Mouse (Mus musculus) embryo, embryonic 9.5 days (tissue): ENCODE data around the gene Arhgef19.

Source experiments
- DNase-seq: peaks from one replicate; pipeline ENCODE4 v3.0.0-alpha.2; 2017; ENCODE audit errors: extremely low spot score

Arhgef19 gene

DNA sequence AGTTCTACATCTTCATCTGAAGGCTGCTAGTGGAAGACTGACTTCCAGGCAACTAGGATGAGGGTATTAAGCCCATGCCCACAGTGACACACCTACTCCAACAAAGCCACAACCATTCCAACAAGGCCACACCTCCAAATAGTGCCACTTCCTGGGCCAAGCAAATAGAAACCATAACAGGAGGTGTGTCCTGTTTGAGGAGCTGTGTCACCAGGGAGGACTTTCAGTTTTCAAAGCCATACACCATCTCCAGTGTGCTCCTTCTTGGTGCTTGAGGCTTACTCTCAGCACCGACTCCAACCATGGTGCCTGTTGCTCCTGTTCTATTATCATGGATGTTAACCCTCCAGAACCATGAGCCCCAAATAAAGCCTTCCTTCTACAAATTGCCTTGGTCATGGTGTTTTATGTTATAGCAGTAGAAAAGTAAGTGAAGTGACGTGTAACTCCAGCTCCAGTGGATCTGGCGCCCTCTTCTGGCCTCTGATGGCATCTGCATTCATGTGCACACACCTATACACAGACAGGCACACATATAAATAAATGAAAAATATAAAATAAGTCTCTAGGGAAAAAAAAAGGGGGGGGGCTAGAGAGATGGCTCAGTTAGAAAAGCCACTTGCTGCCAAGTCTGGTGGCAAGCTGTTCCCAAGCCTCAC is 26.8 kb downstream of the Arhgef19 start:
- DNase-seq, result no peak

DNA sequence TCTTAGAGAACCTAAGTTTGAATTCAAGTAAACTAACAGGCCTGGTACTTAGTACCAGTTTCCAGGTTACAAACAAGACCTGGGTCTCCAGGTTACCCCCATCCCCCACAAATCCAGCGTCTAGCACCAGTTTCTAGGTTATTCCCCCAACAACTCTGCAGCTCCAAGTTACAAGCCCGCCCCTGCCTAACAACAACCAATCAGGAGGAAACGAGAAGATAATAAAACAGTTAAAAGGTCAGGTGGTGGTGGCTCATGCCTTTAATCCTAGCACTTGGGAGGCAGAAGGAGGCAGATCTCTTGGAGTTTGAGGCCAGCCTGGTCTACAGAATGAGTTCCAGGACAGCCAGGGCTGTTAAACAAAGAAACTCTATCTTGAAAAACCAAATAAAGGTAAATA is 28.0 kb downstream of the Arhgef19 start:
- no peak for DNase-seq

DNA sequence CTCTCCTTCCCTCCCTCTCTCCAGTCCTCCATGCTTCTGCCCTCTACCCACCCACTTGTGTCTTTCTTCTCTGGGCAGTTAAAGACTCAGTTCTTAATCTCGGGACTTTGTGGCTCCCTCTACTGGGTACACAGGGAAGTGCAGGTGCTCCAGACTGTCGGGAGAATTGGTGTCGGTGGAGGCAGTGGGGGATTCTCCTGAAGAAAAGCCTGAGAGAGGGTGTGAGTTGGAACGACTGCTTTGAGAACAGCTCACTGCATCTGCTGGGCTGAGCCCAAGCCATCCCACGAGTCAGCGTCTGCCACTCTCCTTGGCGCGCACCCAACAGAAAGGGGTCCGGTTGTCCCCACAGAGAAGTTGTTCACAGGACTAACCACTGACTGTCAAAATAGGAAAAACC is 28.5 kb downstream of the Arhgef19 start:
- DNase-seq, result peak; percentile 54

DNA sequence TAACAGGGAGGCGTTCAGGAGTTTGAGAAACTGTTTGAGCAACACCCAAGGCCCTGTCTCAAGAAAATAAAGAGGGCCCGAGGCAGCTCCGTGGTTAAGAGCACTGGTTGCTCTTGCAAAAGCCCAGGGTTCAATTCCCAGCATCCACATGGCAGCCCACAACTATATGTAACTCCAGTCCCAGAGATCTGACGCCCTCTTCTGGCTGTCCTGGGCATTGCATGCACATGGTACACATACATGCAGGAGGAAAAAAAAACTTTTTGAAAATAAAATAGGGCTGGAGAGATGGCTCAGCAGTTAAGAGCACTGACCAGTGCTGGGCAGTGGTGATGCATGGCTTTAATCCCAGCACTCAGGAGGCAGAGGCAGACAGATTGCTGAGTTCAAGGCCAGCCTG is 29.1 kb downstream of the Arhgef19 start:
- DNase-seq, result no peak

DNA sequence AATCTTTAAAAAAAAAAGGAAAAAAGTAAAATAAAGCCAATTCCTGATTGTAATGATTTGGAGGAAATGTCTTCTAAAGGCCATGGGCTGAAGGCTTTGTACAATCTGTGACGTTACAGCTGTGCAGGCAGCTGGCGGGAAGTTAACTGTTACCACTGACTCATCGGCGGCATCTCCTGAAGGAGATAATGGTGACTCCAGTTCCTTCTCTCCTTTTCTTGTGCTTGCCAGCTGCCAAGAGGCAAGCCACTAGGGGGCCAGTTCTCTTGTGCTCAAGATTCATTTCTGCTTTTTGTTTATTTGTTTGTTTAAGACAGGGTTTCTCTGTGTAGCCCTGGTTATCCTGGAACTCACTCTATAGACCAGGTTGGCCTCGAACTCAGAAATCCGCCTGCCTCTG is 29.8 kb downstream of the Arhgef19 start:
- DNase-seq, result no peak

DNA sequence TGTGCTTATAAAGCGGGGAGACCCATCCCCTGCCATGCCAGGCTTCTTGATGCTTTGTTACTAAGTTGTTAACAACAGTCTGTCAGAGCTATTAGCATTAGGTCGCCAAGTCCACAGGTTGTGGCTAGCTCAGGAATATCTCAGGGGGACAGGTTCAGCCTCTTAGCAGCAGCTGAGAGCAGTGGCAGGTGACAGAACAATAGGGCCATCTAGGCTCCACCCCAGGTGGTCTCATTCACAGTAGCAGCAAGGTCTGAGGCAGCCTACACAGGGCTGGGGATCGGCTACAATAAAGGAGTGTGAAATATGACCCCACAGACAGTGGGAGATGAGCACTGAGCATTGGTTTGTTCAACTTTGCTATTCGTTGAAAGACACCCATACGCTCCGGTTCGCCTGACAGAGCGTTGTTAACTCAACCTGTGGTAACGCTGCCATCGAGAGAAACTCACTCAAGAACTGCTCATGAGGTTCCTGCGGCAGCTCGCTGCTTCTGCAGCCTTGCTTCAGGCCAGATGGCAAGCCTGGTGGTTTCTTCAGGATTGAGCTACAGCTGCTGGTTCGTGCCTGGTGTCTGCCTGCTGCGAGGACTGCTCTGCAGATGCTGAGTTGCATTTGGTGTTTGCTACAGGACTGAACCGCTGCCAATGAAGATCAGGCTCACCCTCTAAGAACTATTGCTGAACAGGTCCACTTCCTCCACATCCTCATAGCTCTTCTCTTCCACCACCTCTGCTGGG is 31.1 kb downstream of the Arhgef19 start:
- DNase-seq, result no peak

DNA sequence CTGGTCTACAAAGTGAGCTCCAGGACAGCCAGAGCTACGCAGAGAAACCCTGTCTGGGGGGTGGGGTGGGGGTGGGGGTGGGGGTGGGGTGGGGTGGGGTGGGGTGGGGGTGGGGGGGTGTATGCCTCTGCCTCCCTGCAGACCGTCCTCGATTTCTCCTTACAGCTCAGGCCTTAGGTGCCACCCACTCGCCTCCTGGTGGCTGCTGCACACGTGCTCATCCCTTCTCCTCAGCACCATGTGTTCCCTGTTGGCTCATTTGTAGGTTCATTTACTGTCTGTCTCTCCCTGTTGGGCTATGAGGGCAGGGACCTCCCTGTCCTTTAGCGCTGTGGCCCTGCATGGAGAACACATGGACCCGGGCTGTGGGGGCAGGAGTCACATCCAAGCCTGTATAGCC is 31.9 kb downstream of the Arhgef19 start:
- no peak for DNase-seq

DNA sequence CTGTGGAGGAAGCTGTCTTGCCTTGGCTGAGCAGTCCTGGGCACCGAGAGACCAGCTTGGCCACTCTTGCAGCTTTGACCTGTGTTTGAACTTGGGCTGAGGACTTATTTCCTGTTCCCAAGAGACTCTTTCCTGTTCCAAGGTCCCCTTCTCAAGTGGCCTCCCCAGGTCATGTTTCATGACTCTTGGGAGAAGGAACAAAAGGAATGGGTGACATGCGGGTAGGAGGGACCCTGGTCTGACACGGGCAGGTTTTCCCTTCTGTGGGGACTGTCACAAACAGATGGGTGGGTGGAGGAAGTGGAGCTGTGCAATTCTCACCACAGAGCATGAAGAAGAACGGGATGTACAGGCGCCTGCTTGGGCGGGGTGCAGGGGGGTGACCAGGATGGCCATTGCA is 32.4 kb downstream of the Arhgef19 start:
- no peak for DNase-seq

DNA sequence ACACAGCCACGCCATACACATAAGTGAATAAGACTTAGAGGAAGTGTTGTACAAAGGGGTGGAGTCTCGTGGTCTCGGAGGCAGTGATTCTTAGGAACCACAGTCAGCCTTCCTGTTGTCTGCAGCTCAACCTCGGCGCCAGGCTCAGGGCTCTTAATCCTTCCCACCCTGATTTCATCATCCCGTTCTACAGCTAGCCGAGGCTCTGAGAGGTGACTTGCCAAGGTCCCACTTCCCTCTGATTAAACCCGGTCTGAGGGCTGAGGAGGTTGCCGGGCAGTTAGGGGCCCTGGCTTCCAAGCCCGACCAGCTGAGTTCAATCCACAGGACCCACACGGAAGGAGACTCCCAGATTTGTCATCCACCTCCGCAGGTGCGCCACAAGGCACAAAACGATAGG is 33.6 kb downstream of the Arhgef19 start:
- DNase-seq, result no peak

DNA sequence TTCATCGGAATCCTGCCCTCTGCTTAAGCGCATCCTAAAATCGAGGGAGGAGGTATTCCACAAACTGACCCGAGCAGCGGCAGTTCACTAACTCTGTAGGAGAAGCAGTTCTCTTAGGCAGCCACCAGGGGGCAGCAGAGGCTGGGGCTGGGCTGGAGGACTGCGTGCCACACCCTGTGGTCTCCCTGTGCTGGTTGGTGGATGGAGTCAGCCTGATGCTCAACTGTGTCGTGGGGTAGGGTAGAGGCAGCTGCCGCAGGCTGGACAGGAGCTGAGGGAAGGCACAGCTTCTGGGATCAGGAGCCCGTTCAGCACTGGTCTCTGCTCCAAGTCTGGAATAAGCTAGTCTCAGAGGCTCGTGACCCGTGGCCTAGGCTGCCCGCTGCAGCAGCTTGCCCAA is 34.0 kb downstream of the Arhgef19 start:
- peak; percentile 88 for DNase-seq

DNA sequence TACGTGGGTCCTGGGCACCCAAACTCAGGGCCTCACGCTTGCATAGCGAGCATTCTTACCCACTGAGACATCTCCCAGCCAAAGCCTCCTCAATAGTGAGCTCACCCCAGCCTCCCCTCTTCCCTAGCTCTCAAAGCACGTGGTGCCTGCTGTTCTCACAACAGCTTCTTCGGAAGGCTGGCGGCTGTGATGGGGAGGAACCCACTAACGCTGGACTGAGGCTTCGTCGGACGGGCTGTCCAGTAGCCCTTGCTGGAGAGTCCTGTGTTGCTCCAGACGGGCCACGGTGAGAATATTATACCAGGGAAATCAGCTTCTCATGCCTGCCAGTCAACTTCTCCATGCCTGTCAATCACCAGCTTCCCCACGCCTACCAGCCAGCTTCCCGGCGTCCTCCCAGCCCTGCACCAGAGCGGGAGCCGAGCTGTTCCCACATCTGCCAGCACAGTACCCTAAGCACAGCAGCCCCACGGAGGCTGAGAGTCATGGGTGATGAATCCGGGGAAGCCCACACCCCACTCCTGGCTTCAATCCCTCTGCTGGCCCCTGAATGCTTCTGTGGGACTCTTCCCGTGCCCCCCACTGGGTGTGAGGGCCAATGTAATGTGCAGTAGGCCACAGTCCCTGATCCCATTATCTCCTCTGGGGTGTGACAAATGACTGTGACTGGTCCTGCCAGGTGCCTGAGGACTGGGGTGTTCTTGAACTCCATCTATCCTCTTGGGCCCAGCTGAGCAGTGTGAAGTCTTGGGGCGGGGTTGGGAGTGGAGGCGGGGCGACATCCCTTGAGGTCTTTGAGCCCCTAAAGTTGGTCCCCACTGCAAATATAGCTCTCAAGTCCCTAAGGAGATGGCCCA is 35.4 kb downstream of the Arhgef19 start:
- DNase-seq, result peak; percentile 48

DNA sequence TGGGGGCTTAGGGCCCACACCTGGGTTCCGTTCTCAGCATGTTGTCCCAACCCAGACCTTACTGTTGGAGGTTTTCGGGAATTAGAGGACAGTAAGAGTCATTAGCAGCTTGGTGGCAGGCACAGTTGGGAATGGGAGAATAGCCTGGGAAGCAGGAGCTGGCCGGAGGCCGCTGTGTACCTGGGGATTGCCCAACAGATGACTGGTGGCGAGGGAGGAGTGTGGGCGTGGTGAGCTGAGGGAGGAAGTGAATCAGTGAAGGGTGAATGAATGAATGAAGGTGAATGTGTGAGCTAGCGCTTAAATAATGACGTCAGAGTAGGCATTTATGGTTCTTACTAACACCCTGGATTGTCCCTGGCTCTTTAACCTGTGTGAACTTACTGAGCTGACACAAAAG is 37.9 kb downstream of the Arhgef19 start:
- DNase-seq, result no peak

DNA sequence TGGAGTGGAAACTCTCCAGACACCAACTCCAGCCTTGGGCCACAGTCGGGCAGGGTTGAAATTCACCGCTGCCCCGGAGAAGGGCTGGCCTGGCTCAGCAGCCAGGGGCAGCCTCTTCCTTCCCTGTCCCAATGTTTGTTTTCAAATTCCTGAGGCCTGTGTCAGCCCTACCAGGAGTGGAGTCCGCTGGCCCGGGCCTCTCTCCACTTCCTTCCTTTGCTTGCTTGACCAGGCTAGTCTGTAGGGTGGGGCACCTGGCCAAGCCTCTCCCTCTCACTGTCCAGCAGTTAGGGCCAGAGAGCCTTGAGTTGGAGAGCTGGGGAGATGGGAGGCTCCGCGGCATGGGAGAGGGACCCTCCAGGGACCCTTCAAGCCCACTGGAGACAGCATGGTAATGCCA is 38.9 kb downstream of the Arhgef19 start:
- DNase-seq, result peak; percentile 42

DNA sequence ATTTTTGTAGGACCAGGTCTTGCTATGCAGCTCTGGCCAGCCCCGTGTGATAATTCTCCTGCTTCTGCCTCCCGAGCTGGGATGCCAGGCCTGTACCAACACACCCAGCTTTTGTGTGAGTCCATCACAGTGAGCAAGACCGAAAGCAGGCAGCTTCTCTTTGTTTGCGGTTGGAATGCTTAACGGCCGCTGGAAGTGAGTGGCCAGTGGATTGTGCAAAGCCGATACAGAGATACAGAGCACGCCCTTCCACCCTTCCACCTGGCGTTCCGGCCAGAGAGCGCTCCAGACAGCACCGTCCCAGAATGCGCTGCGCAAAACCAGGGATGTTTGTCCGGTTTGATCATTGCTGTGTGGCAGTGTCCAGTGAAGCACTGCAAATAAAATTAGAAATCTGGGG is 40.0 kb downstream of the Arhgef19 start:
- no peak for DNase-seq

DNA sequence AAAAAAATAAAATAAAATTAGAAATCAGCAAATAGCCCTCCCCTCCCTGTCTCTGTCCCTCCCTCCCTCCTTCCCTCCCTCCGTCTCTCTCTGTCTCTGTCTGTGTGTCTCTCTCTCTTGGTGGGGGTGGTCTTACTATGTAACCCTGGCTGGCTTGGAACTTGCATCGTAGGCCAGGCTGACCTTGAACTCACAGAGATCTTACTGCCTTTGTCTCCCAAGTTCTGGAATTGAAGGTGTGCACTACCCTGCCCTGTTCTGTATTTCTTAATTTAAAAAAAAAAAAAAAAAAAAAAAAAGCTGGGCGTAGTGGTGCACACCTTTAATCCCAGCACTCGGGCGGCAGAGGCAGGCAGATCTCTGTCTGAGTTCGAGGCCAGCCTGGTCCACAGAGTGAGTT is 40.5 kb downstream of the Arhgef19 start:
- DNase-seq, result no peak

DNA sequence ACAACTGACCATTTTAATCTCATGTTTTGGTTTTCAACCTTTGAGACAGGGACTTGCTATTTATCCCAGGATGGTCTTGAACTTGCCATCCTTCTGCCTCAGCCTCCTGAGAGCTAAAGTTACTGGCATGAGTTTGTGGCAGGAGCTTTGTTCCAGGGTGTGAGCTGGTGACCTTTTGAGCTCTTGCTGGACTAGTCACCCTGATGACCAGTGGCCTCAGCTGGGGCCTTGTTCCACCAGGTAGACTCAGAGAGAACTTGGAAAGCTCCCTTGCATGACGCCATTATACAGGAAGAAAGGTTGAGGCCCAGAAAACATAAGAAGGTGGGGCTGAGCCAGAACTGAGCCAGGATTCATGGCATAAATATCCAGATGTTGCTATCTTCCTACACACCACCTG is 41.2 kb downstream of the Arhgef19 start:
- DNase-seq, result no peak

DNA sequence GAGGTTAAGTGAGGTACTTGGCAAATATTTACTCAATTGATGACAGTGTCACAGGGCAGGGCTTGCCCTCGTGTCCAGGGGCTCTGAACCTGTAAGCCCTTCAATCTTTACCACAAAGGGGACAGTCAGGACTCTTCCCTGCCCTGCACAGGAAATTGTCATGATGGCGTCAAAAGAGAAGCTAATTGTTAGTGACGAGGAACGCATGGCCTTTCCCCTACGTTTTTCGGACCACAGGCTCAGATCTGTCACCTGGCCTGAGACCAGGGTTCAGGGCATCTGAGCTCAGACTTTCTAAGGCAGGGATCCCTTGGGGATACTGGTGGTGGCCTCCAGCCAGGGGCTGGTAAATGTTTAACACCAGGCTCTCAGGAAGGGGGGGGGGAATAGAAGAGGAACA is 41.9 kb downstream of the Arhgef19 start:
- no peak for DNase-seq

DNA sequence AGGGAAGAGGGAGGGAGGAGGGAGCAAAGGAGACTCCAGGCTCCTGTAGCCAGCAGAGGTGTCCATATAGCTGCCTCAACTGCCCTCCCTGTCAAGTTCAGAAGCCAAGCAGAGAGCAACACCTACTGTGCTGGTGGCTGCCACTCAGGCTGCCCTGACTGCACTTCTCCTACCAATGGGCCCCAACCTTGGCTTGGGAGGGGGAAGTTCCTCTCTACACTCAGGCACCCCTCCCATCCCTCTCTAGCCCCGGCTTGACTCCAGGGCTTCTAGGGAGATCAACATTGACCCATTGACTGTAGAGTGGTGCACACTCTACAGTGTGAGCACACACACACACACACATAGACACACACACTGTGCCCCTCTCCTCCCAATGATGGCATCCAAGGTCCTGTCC is 42.3 kb downstream of the Arhgef19 start:
- DNase-seq, result no peak

DNA sequence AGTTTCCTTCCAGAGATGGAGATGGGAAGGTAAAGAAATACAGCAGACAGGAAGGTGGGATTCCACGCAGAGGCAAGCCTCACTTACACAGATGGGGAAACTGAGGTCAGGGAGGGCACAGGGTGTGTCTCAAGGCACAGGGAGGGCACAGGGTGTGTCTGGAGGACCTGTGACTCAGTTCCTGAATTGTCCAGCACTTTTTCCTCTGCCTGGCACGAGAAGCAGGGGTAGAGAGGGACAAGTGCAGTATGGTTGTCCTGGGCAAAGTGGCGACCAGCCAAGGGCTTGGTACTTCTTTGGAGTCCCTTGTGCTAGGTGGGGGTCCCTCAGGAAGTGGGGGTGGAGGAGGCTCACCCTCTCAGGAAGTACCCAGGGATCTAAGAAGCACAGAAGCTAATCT is 42.8 kb downstream of the Arhgef19 start:
- DNase-seq, result no peak

DNA sequence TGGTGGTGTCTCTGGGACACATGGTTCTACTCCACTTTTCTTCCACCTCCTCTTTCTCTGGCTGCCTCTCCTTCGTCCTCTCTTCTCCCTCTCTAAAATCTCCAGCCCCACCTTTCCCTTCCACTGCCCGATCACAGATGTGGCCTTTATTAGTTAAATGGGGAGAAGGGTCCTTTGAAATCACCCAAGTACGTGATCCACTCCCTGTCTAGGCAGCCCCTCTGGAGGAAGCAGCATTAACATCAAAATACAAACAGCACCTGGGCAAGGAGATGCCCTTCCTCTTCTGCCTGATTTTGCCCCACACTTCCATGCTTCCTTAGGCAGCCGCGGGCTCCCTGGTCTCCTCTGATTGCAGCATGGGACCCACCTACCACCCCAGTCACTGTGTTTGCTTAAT is 43.3 kb downstream of the Arhgef19 start:
- no peak for DNase-seq

DNA sequence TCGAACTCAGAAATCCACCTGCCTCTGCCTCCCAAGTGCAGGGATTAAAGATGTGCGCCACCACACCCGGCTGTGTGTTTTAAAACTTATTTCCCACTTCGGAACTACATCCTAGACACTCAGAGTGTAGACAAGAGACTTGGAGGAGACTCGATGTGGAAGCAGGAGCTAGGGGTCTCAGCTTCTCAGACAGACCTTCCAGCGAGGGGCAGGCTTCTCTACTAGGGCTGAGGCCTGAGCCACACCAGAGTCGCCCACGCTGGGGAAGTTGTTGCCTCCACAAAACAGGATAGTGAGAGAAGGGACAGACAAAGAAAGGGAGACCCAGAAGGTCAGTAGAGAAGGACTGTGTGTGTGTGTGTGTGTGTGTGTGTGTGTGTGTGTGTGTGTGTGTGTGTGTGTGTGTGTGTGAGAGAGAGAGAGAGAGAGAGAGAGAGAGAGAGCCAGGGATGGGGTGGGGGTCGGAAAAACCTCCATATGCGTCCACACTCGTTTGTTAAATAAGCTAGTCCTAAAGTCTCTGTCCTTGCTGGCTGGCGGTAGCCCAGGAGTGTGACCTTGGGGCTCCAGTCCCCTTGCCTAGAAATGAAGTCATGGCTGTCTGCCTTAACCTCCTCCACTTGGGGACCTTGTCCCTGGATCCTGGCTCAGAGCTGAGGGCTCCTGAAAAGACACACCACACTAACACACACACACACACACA is 44.0 kb downstream of the Arhgef19 start:
- DNase-seq, result no peak

DNA sequence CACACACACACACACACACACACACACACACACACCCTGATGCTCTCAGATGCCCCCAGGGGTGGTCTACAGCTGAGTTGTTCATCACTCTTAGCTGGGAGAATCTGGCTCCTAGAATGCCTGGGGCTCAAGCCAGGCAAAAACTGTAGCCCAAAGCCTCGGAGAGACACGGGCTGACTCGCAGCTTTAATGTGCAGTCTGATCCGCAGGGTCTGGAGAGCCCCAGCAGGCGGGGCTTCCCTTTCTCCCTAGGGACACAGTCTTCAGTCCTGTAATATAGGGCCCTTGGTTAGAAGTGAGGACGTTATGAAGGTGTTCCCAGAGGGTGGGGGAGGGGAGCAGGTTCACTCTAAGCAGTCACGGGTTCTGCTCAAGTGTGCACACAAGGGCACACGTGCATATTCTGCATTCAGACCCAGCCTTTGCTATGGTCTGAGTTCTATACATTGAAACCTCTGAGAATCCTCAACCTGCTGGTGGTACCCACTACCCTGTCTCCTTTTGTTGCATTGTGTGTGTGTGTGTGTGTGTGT is 44.6 kb downstream of the Arhgef19 start:
- no peak for DNase-seq
